Mouse (Mus musculus) lung, embryonic 16.5 days (tissue): ENCODE measurements around the gene Ccnl2. TPM values are rescaled to one million over a fixed set of nuclear protein-coding genes. Genes with fewer than 3 reads are reported as not detected.

Experiments
- ATAC-seq: fragments of 200-750 bp; cut with Nextera tagmentation; 2 replicates; pipeline ENCODE4 v1.8.0; 2017; ENCODE audit warnings: low read depth, mild to moderate bottlenecking, moderate library complexity
- H3K27ac ChIP-seq: fragments of 300-500 bp; sonication (generic); 2 replicates; pipeline ENCODE4 v1.5.1; 2014; ENCODE audit warnings: mild to moderate bottlenecking, control low read depth, low read length
- H3K27me3 ChIP-seq: fragments of 300-500 bp; sonication (generic); 2 replicates; pipeline ENCODE4 v1.6.1; 2014; ENCODE audit warnings: low read depth, low read length, mixed read lengths; ENCODE audit not compliant: control insufficient read depth, insufficient read depth
- H3K36me3 ChIP-seq: fragments of 300-500 bp; sonication (generic); 2 replicates; pipeline ENCODE4 v1.6.1; 2014; ENCODE audit warnings: low read length; ENCODE audit not compliant: control insufficient read depth, insufficient read depth
- H3K4me1 ChIP-seq: fragments of 300-500 bp; sonication (generic); replicated peaks from 2 replicates; pipeline ENCODE4 v1.6.1; 2014; ENCODE audit warnings: low read length, mixed read lengths; ENCODE audit not compliant: control insufficient read depth, insufficient read depth
- H3K4me2 ChIP-seq: fragments of 300-500 bp; sonication (generic); 2 replicates; pipeline ENCODE4 v1.6.1; 2014; ENCODE audit warnings: low read depth, low read length, control low read depth
- H3K4me3 ChIP-seq: fragments of 300-500 bp; sonication (generic); 2 replicates; pipeline ENCODE4 v1.5.1; 2014; ENCODE audit warnings: mild to moderate bottlenecking, low read length, control low read depth
- H3K9ac ChIP-seq: fragments of 300-500 bp; sonication (generic); 2 replicates; pipeline ENCODE4 v1.6.1; 2014; ENCODE audit warnings: low read length, control low read depth
- H3K9me3 ChIP-seq: fragments of 300-500 bp; sonication (generic); 2 replicates; pipeline ENCODE4 v1.6.1; 2016; ENCODE audit warnings: low read length; ENCODE audit not compliant: control insufficient read depth
- WGBS: fragments of 180-500 bp; shearing (Covaris S2); extraction: QIAGEN DNeasy Blood & Tissue Kit; methylation state at CpG from one replicate; pipeline ENCODE4 v1.1.7; 2014; 5-methylcytosine and 5-hydroxymethylcytosine counted together
- polyA plus RNA-seq: library from polyadenylated mRNA; unstranded; fragments of >200 nt; fragmentation: Nextera tagmentation; extraction: Ambion mirVana; gene quantifications from 2 replicates; pipeline ENCODE4 v1.2.1, GENCODE M21; 2015

Ccnl2 gene
- 179 and 185 TPM in 2 replicates for polyA plus RNA-seq

DNA sequence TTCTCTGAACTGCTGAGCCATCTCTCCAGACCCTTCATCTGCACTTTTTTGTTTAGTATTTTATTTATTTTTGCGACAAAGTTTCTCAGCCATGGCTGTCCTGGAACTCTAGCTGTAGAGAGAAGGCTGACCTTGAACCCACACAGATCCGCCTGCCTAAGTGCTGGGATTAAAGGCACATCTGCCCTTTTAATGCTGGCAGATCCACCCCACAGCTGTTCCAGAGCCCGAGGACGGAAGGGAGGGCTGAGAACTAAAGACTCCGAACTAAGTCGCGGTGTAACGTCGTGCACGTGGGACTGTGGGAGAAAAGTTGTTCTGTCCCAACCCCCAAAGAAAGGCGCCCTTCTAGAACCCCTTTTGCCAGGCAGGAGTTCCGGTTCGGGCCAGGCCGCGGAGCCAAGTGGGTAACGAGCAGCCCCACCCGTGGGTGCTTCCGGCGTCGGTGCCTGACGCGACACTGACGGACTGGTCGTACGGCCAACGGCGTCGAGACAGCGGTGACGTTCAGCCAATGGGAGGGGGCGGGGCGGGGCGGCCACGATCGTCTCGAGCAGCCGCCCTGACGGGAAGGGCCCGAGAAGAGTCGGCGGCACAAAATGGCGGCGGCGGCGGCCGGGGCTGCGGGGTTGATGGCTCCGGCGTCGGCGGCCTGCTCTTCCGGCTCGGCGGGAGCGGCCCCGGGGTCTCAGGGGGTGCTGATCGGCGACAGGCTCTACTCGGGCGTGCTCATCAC lies at the start of gene Ccnl2:
Ccnl2 (plus strand) TSS at position 561 of the 736 bp plus-strand sequence.
- peak within 1 kb of the TSS; percentile 94 for H3K27ac ChIP-seq
- peaks cover 9% of the 10 kb centered on the region for H3K4me1 ChIP-seq
- peak within 1 kb of the TSS; percentile 74 for H3K4me2 ChIP-seq
- no peaks in the 10 kb centered on the region for H3K27me3 ChIP-seq
- under 1% methylated on average over 48 of the region's 60 CpGs for WGBS
- ATAC-seq: peak; percentile 99
- H3K9ac ChIP-seq: peak within 1 kb of the TSS; percentile 99
- peak within 1 kb of the TSS; percentile 93 for H3K4me3 ChIP-seq
- no peaks in the 10 kb centered on the region for H3K9me3 ChIP-seq
- peaks cover 51% of the 10 kb centered on the region for H3K36me3 ChIP-seq

DNA sequence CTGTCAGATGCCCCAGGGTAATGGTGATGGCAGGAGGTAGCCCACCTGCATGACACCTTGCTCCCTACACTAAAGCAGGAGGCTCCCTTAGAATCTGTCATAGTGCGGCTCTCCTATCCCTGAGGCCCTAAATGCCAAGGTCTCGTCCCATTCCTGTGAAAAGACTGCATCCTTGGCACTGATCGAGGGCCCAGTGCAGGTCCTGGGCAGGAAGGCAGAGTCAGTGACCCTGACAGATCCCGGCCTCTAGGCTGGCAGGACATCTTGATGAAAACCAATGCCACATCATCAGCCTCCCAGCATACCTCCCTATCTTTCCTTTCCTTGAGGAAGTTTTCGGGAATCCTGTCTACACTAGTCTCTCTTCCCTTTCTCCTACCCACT lies 42.8 kb upstream of the Ccnl2 start:
- Histone ChIP-seq H3K9me3 (no peaks in the 10 kb centered on the region), H3K36me3 (no peaks in the 10 kb centered on the region), H3K4me1 (peaks cover 14% of the 10 kb centered on the region), H3K9ac (peak overlapping the region; percentile 75; the same call in 1 of the 2 replicates), H3K27ac (no peak overlapping the region), H3K4me3 (peak overlapping the region; percentile 53), H3K4me2 (peak overlapping the region; percentile 74), H3K27me3 (peaks cover 17% of the 10 kb centered on the region)
- ATAC-seq: no peak
- 57% methylated on average over 5 of the region's 5 CpGs for WGBS

DNA sequence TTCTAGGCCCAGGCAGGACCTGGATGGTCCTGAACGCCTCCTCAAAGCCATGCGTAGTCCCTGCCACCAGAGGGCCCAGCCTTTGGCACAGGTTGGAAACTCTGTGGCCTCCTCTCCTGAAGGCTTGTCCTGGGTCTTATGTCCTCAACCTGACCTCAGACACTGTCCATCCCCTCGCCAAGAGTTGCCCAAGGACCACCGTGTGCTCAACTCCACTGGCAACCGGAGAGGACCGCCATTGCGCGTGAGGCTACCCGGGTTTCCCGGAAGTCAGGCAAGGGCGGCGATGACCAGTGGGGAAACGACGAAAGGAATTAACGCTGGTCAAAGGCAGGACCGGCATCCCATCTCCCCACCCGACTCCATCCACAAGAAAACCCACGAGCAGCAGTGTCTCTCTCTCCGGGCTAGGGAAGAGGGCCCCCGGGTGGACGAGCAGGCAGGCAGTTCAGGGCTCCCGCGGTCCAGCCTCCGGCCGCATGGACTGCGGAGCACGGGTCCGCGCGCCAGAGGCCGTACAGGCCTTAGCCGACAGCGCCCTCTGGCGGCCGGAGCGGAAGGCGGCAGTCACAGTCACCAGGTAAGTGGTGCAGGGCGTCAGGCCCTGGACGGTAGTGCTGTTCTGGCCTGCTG lies 42.3 kb upstream of the Ccnl2 start:
- 1% methylated on average over 39 of the region's 39 CpGs for WGBS

DNA sequence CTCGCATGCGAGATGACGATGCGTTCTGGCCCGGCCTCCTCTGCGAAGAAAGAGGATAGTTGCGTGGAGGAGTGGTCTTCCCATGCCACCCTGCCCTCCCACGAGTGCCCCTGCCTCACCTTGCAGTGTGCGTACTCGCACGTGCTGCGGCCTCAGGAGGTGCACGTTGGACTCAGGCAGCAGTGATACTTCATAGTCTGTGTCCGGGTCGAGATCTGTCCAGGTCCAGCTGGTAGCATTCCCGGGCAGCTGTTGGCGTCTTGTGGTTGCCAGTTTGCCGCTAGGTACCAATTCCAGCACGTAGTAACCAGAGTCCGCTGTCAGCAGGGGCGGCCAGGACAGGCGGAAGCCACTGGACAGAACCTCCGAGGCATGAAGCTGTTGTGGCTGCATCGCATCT lies 41.7 kb upstream of the Ccnl2 start:
- Histone ChIP-seq H3K36me3 (no peaks in the 10 kb centered on the region), H3K9me3 (no peaks in the 10 kb centered on the region), H3K27me3 (peaks cover 17% of the 10 kb centered on the region), H3K9ac (peak overlapping the region; percentile 75), H3K4me3 (peak overlapping the region; percentile 53), H3K4me2 (peak overlapping the region; percentile 74), H3K4me1 (peaks cover 24% of the 10 kb centered on the region), H3K27ac (no peak overlapping the region)
- no peak for ATAC-seq
- WGBS: 31% methylated on average over 24 of the region's 24 CpGs

More for the DNA sequence above, 42.3 kb upstream of the Ccnl2 start:
- Histone ChIP-seq H3K4me3 (peak overlapping the region; percentile 53), H3K27ac (peak overlapping the region; percentile 30; the same call in 1 of the 2 replicates), H3K9me3 (no peaks in the 10 kb centered on the region), H3K4me1 (peaks cover 19% of the 10 kb centered on the region), H3K36me3 (no peaks in the 10 kb centered on the region), H3K9ac (peak overlapping the region; percentile 75), H3K27me3 (peaks cover 17% of the 10 kb centered on the region), H3K4me2 (peak overlapping the region; percentile 74)
- ATAC-seq: peak; percentile 91

DNA sequence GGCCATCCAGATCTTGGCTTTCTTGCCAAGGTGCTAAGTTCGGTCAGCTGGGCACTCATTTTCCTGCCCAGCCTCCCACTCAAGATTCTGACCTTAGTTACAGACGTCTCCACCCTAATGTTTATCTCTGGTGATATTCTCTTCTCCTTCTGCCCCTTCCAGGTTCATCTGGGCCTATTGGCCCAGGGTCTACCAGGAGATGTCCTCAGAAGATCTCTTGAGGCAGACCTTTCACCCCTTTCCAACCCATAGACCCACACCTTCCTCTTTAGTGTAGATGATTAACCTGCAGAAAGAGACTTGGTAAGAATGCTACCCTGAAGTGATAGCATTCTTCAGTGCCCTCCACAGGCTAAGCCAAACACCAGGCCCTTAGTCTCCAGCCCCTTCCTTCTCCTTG lies 40.6 kb upstream of the Ccnl2 start:
- H3K4me1 ChIP-seq: peaks cover 32% of the 10 kb centered on the region
- H3K27me3 ChIP-seq: peaks cover 17% of the 10 kb centered on the region
- no peaks in the 10 kb centered on the region for H3K9me3 ChIP-seq
- H3K4me3 ChIP-seq: no peak overlapping the region
- H3K27ac ChIP-seq: no peak overlapping the region
- no peak for ATAC-seq
- H3K9ac ChIP-seq: no peak overlapping the region
- H3K4me2 ChIP-seq: no peak overlapping the region
- no peaks in the 10 kb centered on the region for H3K36me3 ChIP-seq
- WGBS: 55% methylated on average over 2 of the region's 2 CpGs

DNA sequence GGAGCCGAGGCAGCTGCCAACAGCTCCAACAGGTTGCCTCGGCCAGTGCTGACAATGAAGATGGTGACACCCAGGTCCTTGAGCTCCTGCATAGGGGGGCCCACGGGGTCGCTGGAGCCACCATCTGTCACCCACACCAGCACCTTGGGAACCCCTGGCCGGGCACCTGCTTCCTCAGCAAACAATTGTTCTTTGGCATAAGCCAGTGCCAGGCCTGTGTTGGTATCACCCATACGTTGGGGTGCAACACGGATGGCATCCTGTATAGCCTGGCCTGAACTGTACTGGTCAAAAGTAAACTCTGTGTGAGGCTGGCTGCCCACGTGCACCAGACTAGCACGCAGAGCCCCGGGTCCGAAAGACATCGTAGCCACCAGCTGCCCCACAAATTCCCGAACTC lies 39.5 kb upstream of the Ccnl2 start:
- H3K4me2 ChIP-seq: no peak overlapping the region

DNA sequence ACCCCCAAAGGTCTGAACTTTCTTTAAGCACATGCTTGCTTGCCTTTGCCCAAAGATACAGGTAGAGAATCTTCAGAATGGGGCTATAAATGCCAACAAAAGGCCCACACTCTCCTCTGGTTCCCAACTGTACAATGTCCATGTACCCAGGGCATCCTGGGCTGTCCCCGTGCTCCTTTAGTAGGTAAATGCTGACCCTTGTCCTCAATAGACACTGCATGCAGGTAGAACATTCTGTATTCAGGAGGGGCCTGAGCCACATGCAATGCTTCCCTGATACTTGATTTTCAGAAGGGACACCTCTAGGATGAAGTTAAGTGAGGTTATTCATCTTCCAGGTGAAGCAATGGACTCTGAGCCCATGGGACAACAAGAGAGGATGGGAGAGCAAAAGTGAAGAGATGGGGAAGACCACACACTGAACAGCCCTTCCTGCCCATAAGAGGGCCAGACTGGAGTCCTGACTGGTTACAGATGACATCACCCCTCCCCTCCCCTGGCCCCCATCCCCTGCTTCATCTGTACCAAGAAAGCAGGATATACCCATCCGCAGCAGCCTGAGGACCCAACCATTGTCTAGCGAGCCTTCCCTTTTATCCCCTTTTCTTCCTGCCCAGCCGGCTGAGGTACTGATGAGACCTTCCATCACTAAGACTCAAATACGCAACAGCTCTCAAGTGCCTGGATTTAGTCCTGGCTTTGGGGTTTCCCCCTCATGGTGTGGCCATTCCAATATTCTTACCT lies 38.8 kb upstream of the Ccnl2 start:
- no peak for ATAC-seq
- H3K4me2 ChIP-seq: peak overlapping the region; percentile 87
- peak overlapping the region; percentile 49 for H3K4me3 ChIP-seq
- no peak overlapping the region for H3K27ac ChIP-seq
- no peaks in the 10 kb centered on the region for H3K9me3 ChIP-seq
- H3K36me3 ChIP-seq: no peaks in the 10 kb centered on the region
- 39% methylated on average over 5 of the region's 5 CpGs for WGBS
- H3K9ac ChIP-seq: 0 out of 2 replicates have a peak overlapping the region, but pooled peaks have one; percentile 14
- H3K27me3 ChIP-seq: peaks cover 17% of the 10 kb centered on the region
- peaks cover 45% of the 10 kb centered on the region for H3K4me1 ChIP-seq

More for the DNA sequence above, 39.5 kb upstream of the Ccnl2 start:
- H3K9ac ChIP-seq: no peak overlapping the region
- H3K4me3 ChIP-seq: no peak overlapping the region
- no peaks in the 10 kb centered on the region for H3K36me3 ChIP-seq
- ATAC-seq: no peak
- 84% methylated on average over 13 of the region's 13 CpGs for WGBS
- no peaks in the 10 kb centered on the region for H3K9me3 ChIP-seq
- H3K4me1 ChIP-seq: peaks cover 43% of the 10 kb centered on the region
- H3K27me3 ChIP-seq: peaks cover 17% of the 10 kb centered on the region
- no peak overlapping the region for H3K27ac ChIP-seq

DNA sequence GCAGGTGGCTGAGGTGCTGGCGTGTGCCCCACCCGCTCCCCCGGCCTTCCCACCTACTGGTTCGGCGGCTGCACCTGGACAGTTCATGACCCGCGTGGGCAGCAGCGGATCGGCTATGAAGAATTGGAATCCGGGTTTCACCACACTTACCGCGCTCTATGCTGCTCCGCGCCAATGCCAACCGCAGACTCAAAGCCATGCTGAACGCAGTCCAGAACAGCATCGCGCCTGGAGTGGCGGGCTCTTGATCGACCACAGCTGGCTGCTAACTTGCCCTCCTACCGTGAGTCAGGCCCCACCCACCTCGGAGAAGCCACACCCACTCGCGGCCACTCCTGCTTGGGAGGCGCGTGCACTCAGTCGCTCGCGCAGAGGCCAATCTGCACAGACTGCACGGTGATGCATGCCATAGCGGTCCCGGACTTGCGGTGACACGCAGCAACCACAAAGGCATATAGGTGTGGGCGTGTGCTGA lies 38.0 kb upstream of the Ccnl2 start, which contains the start of gene Vwa1:
Vwa1 (minus strand) TSS at position 419 of the 475 bp plus-strand sequence.
- Histone ChIP-seq H3K9me3 (no peaks in the 10 kb centered on the region), H3K36me3 (no peaks in the 10 kb centered on the region), H3K4me3 (peak within 1 kb of the TSS; percentile 49), H3K9ac (peak within 1 kb of the TSS; percentile 57), H3K4me1 (peaks cover 45% of the 10 kb centered on the region), H3K4me2 (peak within 1 kb of the TSS; percentile 87), H3K27ac (peak within 1 kb of the TSS; percentile 75), H3K27me3 (peaks cover 17% of the 10 kb centered on the region)
- under 1% methylated on average over 35 of the region's 35 CpGs for WGBS
- peak; percentile 71 for ATAC-seq
